Mouse (Mus musculus) mature B cell (primary cell): ENCODE data around the gene Mdh1b.

Source experiments
- in situ Hi-C: fragments of 300-500 bp; cut with MboI; formaldehyde crosslinking; loops from 2 replicates; pipeline ENCODE4 v1.14.3; 2019

Gene Mdh1b

GRCm38 (mm10) chr1:63730240-63730771 is at the start of gene Mdh1b, which contains the start of gene Fastkd2:
TSS of gene Mdh1b (minus strand) at chr1:63730318.
TSS of gene Fastkd2 (plus strand) at chr1:63730614.
- in situ Hi-C loops: no loop called here

GRCm38 (mm10) chr1:63776902-63777630 is 46.9 kb upstream of the Mdh1b start:
- in situ Hi-C loops: no loop called here

- in situ Hi-C loops: no loop called here
Measured at GRCm38 (mm10) chr1:63776396-63776795, 46.3 kb upstream of the Mdh1b start.

- in situ Hi-C loops: no loop called here
Measured at GRCm38 (mm10) chr1:63770309-63770708, 40.2 kb upstream of the Mdh1b start.

- in situ Hi-C loops: loop anchor here (10.0 kb wide), 1 partner anchor 676 kb away; no protein-coding TSS in a partner anchor
Measured at GRCm38 (mm10) chr1:63769167-63769566, 39.0 kb upstream of the Mdh1b start, which contains the start of gene 4933402D24Rik. TSS of gene 4933402D24Rik (minus strand) at chr1:63769267.

GRCm38 (mm10) chr1:63768112-63768511 is 38.0 kb upstream of the Mdh1b start:
- in situ Hi-C loops: loop anchor here (10.0 kb wide), 1 partner anchor 677 kb away; no protein-coding TSS in a partner anchor

- in situ Hi-C loops: loop anchor here (10.0 kb wide), 1 partner anchor 680 kb away; no protein-coding TSS in a partner anchor
Measured at GRCm38 (mm10) chr1:63764395-63764794, 34.3 kb upstream of the Mdh1b start.

- in situ Hi-C loops: loop anchor here (10.0 kb wide), 1 partner anchor 681 kb away; no protein-coding TSS in a partner anchor
Measured at GRCm38 (mm10) chr1:63763881-63764386, 33.8 kb upstream of the Mdh1b start.

GRCm38 (mm10) chr1:63763212-63763694 is 33.1 kb upstream of the Mdh1b start:
- in situ Hi-C loops: loop anchor here (10.0 kb wide), 1 partner anchor 682 kb away; no protein-coding TSS in a partner anchor

- in situ Hi-C loops: no loop called here
Measured at GRCm38 (mm10) chr1:63756005-63756404, 25.9 kb upstream of the Mdh1b start.

- in situ Hi-C loops: no loop called here
Measured at GRCm38 (mm10) chr1:63729796-63730195, 322 bp downstream of the Mdh1b start.

GRCm38 (mm10) chr1:63720161-63720560 is 10.0 kb downstream of the Mdh1b start:
- in situ Hi-C loops: no loop called here

- in situ Hi-C loops: no loop called here
Measured at GRCm38 (mm10) chr1:63708876-63709275, 21.2 kb downstream of the Mdh1b start.

- in situ Hi-C loops: no loop called here
Measured at GRCm38 (mm10) chr1:63705733-63706132, 24.4 kb downstream of the Mdh1b start.

GRCm38 (mm10) chr1:63696861-63697260 is 33.3 kb downstream of the Mdh1b start:
- in situ Hi-C loops: no loop called here

- in situ Hi-C loops: no loop called here
Measured at GRCm38 (mm10) chr1:63686827-63687226, 43.3 kb downstream of the Mdh1b start, which contains the start of gene Dytn. TSS of gene Dytn (minus strand) at chr1:63686927.

GRCm38 (mm10) chr1:63675975-63676374 is 54.1 kb downstream of the Mdh1b start:
- in situ Hi-C loops: no loop called here

- in situ Hi-C loops: loop anchor here (25.0 kb wide), 2 partner anchors 1043 to 1318 kb away; no protein-coding TSS in a partner anchor
Measured at GRCm38 (mm10) chr1:63668852-63669160, 61.3 kb downstream of the Mdh1b start.

- in situ Hi-C loops: loop anchor here (25.0 kb wide), 2 partner anchors 1044 to 1319 kb away; no protein-coding TSS in a partner anchor
Measured at GRCm38 (mm10) chr1:63667949-63668851, 61.9 kb downstream of the Mdh1b start.

GRCm38 (mm10) chr1:63667201-63667948 is 62.7 kb downstream of the Mdh1b start:
- in situ Hi-C loops: loop anchor here (25.0 kb wide), 2 partner anchors 1045 to 1320 kb away; no protein-coding TSS in a partner anchor

- in situ Hi-C loops: loop anchor here (25.0 kb wide), 2 partner anchors 1046 to 1321 kb away; no protein-coding TSS in a partner anchor
Measured at GRCm38 (mm10) chr1:63666089-63666488, 64.0 kb downstream of the Mdh1b start.
